Mouse (Mus musculus): Measurements from ENCODE around the gene Snapc5.
"Not testable (repeated sequence)": the region's sequence is repeated elsewhere in the genome, so short reads cannot be mapped to it uniquely, and the experiment has no call there.

Gene Snapc5

DNA sequence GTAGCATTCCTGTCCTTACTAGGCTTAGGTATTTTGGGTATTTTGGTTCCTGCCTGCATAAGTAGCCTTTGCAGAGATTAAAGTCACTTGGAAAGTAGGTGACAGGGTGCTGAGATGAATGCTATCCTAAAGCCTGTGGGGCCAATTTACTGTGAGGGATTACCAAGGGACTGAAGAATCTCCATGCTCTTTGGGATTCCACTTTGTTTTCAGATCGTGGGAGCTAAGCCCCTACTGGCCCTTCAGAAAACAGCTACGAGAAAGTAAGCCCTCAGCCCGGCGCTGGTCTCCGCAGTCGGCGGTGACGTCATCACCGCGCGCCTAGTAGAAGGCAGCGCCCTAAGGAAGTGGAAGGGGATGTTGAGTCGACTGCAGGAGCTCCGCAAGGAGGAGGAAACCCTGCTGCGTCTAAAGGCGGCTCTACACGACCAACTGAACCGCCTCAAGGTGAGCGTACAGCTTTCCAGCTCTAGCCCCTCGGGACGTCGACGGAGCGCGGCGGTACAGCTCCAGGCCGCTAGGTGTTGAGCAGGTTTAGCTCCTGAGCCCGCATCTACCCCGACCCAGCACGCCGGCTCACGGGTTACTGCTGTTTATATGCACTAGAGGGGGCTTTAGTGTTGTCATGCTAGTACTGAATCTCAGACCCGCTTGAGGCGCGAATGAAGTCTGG, at the start of gene Snapc5:
Gene Snapc5, plus strand, starts transcription at position 301 of the 673 bp plus-strand sequence.
- DNase-seq = peak; percentile 94

DNA sequence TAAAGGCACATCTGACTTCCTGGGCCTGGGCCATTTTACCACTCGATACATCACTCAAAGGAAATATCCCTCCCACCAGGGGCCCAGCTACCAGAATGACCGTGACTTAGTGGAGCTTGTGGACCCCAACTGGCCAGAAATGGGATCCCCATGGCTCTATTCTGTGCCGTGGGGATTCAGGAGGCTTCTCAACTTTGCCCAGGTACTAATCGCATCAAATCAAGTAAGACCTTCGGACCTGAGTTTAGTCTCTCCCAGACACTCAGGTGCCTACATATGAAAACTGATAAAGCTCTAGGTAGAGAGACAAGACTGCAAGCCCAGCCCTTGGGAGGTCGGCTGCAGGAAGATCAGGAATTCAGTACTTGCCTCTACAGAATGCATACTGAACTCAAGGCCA, 47.5 kb upstream of the Snapc5 start:
- no peak for DNase-seq

DNA sequence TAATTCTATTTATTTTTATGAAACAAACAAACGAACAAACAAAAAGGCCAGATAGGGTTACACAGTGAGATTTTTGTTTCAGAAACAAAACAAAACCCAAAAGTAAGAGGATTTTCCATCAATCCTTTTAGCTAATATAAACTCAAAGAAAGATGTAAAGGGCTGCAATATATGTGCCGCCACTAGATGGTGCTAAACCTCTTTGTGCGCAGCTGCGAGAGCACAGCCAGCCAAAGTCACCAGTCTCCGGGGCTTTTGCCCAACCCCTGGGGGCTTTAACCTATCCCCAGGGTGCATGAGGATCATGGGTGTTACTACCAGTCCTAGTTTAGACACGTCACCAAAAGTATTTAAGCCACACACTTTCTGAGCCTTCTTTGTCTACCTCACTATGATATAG, 40.2 kb upstream of the Snapc5 start:
- peak; percentile 65 for DNase-seq

DNA sequence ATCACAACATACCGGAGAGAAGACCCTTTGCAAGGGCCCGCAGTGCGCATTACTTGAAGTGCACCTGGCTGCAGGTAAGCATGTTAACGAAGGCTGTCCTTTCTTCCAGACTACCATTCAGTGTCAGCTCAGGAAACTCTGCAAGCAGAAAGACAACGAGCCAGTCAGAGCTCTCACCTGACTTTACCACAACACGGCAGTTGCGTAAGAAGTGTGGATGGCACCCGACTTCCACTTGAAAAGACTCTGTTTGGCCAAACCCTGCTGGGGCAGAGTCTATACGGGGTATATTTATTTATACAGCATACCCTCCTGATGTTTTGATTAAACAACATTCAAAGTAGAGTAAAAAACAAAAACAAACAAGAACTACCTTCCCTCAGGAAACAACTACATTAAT, 39.2 kb upstream of the Snapc5 start:
- DNase-seq = no peak

DNA sequence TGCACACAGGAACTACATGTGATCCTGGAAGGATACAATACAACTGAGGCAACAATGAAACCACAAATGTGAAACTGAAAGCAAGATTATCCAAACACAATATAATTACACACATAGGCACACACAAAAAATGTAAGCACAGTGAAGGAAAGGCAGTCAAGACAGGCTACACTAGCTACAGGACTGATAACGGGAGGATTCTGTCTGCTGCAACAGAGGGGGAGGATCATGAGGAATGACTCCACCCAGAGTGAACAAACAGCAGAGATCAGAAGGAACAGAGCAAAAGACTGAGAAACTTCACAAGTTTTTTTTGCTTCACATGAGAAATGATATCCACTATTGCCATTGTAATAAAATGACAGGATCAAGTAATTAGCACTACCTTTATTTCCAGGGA, 22.4 kb upstream of the Snapc5 start:
- DNase-seq = no peak

DNA sequence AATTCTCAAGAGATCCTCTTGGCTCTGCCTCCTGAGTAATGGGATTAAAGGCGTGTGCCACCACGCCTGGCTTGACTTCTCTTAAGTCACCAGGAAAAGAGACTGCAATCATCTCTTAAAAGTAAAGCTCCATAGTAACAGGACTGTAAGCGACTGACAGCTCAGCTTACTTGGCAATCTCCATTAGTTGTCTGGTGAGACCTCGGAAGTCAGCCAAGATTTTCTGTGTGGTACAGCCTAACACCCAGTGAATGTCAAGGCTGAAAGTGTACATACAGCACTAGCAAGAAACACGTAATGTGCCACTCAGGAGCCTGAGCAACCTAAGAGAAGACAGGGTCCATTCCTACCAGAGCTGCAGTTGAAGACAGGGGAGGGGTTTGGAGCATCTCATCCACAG, 18.6 kb upstream of the Snapc5 start:
- no peak for DNase-seq

DNA sequence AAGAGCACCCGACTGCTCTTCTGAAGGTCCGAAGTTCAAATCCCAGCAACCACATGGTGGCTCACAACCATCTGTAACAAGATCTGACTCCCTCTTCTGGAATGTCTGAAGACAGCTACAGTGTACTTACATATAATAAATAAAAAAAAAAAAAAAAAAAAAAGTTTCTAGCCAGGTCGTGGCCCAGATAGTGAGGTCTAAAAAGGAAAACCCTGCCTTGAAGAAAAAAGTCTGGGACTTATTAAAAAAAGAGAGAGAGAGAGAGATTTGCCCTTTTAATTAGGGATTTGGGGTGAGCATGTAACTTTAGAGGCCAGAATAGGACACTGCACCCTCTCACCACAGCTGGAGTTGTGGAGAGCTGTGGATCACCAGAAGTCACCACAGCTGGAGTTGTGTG, 9.1 kb upstream of the Snapc5 start:
- DNase-seq = not testable (repeated sequence)

DNA sequence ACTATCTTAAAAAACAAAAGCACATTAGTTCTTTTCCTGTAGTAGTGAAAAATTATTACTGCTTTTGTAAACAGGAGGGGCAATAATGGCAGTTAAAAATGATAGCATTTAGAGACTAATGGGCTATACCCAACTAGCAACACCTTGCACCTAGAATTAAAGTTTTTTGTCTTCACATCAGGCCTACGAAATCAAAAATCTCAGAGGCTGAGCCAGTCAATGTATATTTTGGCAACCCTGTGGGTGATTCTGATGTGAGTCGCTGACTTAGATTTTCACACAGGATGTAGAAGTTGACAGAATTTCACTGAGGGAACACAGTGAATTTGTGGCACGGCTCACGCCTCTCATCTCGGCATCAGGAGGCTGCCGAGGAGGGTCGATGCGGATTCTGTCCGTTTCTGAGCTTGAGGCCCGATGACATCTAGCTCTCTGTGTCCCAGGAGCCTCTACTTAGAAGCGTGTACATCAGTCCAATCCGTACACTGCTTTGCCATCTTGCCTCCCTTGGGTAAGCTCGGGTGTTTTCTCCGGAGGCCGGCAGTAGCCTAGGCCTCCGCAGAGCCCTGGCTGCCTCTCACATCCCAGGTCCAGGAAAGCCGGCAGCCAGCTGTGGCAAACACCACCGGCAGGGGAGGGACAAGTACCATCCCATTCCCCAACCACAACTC, 6.8 kb upstream of the Snapc5 start:
- no peak for DNase-seq

DNA sequence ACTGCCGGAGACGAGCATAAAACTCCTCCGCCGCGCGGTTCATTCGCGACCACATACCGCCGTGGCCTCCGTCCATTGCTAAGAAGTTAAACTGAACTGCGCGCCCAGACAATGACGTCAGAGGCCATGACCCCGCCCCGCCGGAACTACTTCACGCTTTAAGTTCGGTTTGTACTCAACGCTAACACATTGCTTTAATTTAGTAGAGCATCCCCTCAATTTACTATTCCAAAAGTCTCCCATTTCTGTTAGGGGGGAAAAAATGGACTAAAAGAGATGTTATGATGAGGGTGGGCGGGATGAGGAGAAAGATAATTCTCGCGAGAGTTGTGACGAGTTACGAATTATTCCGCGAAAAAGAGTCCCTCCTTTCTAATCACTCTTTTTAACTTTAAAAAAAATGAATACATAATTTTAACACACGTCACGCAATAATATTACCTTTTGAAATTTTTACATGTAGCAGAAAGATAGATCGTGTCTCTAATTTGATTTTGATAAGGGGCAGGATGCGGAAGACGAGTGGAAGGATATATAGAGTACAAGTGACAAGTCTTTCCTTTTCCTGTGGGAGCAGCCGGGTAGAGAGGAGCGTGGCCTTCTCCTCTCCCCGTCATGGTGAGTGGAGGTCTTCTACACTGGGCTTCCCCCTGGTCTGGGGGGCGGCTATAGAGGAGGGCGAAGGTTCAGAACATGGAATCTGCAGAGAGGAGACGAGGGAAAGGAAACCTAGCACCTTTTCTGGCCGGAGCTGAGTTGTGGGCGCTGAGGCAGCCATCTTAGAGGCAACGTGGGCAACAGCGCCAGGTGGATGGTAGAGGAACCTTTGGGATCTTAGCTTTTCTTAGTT, 6.0 kb upstream of the Snapc5 start, which contains the start of the genes Zwilch and Rpl4:
Gene Zwilch, minus strand, starts transcription at position 289 of the 850 bp plus-strand sequence.
Gene Rpl4, plus strand, starts transcription at position 560 of the 850 bp plus-strand sequence.
- DNase-seq = peak; percentile 88

DNA sequence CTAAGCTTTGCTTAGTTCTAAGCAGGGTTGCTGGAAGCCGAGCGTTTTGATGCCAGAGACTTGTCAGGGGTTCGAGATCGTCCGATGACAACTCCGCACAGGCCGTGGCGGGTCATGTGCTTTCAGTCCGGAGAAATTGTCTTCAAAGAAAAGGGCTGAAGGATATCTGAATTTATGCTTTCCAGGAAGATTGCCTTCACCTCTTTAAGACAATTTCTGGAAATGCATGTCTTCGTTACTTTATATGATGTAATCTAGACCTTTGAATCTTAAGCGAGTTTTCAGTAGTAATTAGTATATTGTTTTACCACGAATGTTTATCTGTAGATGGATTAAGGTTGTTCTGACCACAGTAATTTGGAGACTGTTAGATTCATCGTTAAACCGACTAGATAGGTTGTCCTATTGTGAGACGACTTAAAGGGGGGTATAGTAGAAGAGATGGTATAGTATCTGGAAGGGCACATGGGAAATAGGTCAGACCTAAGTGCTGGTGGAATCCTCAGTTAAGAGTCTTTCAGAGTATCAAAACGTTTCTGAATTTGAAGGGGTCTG, 5.3 kb upstream of the Snapc5 start:
- no peak for DNase-seq

DNA sequence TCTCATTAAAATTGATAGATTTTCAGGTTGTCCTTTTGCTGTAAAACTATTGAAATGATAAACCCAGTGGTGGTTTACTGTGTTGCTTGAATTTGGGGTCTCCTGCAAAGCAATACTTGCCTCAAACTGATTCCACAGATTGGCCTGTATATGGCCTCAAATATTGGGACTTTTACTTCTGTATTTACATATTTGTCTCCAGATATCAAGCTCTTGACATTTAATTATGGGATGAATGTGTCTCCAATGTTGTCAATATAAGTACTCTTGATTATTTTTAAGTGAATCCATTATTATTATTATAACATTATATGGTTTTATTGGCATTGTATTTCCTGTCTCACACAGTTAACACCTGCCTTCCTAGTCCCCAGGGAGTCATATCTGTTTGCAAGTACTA, 4.7 kb upstream of the Snapc5 start:
- no peak for DNase-seq

DNA sequence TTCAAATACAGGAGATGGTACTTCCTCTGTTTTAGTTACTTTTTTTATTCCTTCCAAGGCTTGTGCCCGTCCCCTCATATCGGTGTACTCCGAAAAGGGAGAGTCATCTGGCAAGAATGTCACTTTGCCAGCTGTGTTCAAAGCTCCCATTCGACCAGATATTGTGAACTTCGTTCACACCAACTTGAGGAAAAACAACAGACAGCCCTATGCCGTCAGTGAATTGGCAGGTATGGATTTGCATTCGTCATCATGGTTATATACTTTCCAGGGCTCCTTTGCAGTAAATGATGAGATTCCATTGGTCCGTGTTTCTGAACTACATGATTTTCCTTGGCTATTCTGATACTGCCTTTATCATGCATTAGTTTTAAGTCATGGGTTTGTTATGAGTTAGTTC, 4.3 kb upstream of the Snapc5 start:
- no peak for DNase-seq

DNA sequence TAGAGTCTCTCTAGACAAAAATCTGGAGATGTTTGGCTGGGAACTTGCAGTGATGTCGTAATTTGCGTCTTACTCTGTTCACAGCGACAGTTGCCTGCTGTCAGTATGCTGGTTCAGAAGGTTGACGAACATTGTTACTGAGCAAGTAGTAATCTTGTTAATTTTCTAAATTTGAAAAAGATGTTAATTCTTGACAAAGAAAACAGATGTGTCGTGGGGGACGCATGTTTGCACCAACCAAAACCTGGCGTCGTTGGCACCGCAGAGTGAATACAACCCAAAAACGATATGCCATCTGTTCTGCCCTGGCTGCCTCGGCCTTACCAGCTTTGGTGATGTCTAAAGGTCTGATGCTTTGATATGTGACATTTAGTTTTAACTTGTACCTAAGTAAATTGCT, 3.7 kb upstream of the Snapc5 start:
- DNase-seq = no peak

DNA sequence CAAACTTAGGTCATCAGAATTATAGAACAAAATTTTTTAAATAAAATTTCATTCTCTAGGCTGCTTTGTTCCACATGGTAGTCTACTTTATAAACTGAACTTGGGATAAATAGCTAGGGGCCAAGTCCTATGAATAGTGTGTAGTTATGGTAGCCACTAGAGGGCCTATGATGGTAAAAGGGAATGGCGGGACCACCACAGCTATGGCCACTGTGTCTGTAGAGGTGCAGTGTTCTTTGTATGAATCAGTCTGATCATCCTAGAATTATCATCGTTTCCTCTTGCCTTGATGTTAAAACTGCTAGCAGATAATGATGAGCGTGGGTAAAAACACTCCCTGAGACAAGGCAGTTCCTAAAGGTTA, 482 bp upstream of the Snapc5 start:
- DNase-seq = peak; percentile 17

DNA sequence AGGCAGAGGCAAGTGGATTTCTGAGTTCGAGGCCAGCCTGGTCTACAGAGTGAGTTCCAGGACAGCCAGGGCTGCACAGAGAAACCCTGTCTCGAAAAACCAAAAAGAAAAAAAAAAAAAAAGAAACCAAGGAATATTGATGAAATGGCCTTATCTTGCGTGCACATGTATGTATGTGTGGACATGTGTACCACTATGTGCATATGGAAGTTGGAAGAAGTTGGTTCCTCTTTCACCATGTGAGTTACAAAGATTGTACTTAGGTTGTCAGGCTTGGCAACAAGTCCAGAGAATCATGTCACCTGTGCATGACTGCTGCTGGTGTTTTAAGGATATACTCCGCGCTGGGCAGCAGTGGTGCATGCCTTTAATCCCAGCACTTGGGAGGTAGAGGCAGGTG, 4.2 kb downstream of the Snapc5 start:
- not testable (repeated sequence) for DNase-seq

DNA sequence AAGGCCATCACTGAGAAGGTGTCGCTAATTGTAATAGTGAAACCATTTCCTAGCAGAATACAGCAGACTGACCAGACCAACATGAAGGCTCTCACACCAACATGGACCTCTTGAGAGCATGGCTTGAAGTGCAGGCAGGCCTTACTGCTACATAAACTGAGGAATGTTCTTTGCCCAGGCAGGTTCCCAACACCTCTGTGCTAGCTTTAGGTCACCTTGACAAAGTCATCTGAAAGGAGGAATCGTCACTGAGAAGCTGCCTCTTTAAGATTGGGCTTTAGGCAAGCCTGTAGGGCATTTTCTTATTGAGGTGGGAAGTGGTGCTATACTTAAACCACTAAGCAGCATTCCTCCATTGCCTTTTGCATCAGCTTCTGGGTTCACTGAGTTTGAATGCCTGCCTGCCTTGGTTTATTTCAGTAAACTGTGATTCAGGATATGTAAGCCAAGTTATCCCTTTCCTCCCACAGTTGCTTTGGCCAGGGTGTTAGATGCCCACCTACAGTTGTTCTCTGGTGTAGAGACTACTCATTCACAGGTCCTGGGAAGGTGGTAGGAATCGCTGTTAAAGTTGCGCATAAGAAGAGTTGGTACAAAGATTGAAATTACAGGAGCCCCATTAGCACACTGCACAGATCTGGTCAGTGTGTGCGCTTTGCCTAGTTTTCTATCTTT, 5.2 kb downstream of the Snapc5 start:
- DNase-seq = no peak

DNA sequence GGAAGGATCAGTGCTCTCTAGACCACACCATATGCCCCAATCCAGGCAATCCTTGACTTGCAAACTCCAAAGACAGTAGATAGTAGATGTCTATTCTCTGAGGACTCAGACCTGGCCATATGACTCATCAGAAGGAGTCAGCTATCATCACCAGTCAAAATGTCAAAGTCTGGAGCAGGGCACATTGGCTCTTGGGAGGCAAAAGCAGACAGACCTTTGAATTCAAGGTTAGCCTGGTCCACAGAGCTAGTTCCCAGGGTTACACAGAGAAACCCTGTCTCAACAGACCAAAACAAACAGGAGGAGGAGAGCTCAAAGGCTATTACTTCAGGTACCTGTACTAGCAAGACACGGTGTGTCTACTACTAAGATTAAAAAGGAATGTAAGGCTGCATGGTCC, 14.8 kb downstream of the Snapc5 start:
- DNase-seq = no peak

DNA sequence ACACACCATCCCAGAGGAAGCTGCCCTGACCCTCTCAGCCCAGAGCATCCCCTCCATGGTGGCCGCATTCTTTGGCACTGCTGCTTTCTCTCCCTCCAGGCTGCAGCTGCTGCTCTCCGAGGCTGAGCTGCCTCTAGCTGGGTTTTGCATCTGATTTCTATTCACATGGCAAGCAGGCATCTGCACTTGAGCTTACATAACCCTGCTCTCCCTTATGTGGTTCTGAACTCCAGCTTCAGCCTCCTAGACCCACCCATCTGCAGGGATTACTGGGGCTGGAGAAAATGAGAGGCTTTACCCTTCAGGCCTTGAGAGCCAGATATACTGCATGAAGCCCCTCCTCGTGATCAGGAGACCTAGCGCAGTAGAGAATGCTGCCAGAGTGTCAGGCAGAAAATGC, 16.5 kb downstream of the Snapc5 start:
- no peak for DNase-seq

DNA sequence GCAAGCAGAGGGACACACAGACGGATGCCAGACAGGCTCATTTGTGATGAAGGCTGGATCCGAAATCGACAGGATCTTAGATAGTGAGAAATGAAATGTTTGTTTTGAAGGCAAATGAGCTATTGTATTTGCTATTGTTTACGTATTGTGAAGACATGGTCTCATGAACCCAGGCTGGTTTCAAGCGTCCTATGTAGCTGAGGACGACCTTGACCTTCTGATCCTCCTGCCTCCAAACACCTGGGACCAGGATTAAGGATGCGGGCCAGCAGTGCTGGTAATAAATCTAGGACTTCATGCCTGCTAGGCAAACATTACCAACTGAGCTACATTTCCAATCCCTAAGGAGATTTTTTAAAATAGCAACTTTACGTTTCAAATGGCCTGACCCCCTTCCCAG, 18.4 kb downstream of the Snapc5 start:
- no peak for DNase-seq

DNA sequence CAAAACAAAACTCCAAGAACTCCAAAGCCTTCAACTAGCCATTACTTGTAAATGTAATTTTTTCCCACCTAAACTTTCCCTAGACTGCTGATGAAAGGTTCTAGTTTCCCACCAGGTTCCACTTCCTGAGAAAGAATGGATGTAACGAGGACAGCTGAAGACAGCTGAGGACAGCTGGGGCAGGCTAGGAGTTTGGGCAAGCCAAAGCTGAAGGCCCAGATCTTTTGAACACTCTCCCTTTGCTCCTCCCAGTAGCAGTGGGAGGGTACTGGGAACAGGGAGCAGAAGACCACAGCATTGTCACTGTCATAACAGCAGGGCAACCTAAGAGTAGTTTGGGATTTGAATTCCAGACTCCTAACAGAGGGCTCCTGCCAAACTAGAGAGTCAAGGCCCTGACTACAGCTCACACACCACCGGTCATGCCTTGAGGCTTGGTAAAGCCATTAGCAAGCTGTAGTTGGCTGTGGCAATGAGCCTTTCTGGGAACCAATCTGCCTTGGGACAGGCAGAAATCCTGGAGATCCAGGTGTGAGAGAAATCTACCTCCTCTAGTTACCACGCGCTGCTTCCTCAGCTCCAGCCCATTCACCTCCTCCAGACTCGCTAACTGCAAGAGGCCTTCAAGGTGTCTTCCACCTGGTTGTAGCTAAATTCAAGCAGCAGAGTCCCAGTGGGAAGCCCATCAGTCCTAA, 19.1 kb downstream of the Snapc5 start:
- DNase-seq = no peak

DNA sequence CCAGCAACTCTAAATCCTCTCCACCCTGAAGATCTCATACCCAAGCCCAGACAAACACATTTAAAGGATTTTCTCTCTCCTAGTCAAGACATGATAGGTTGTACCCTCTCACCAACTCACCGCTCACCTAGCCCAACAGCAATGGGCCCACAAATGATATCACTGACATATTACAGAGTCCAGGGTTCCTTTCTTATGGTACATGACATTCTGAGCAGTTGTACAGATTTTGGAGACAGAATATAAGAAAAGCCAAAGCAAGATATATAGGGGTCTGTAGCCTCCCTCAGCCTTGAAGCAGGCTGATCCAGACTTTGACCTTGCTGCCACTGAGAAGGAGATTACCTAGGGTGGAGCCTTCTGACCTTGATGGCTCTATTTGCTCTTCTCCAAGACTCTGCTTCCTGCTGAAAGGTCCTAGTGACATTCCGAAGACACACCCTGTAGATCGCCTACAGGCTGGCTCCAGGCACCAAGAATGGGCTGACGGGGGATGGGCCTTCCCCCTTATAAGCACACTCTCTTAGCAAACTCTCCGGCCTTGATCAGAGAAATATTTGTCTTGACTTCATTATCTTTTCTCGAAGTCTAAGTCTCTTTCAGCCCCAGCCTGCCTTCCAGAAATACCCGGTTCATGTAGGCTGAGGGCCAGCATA, 19.8 kb downstream of the Snapc5 start:
- not testable (repeated sequence) for DNase-seq

DNA sequence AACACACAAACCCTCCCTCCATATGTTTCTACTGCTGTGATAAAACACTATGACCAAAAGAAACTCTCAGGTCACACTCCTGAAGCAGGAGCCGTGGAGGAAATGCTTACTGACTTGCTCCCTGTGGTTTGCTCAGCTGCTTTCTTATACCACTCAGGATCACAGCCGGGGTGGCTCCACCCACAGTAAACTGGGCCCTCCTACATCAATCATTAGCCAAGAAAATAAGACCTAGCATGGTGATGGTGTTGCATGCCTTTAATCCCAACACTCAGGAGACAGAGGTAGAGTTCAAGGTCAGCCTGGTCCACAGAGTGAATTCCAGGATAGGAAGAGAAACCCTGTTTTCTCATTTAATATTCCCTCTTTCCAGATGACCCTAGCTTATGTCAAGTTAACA, 20.8 kb downstream of the Snapc5 start:
- peak; percentile 38 for DNase-seq
